19 mouse cellular contexts compared by ENCODE assay signal in the genomic region with DNA sequence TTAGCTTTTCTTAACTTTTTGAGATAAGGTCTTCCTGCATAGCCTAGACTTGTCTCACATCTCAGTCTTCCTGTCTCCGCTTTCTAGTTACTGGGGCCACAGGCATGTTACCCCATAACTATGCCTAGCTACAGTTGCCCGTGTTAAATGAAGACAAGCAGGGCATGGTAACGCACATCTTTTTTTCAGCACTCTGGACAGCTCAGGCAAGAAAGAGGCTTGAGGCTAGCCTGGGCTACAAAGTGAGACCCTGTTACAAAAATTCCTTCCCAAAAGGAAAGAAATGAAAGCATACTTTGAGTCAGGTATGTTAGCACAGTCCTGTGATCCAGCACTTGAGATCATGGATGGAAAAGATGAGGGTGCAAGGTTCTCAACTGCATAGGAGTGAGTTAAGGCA.
"Had no signal": no experiment of that assay in that cellular context is flagged by ENCODE, and none has a peak within 500 bp of the region (broad histone marks: within the 10 kb centered on the region; RNA-seq: fewer than 3 reads in every experiment).

No protein-coding gene starts in this region.

- ATAC-seq: intestine, embryonic 16.5 days; liver, embryonic 12.5 days; midbrain, embryonic 13.5 days; midbrain, embryonic 16.5 days had no signal

- H3K4me3 ChIP-seq: limb, embryonic 10.5 days; limb, embryonic 13.5 days; liver, embryonic 12.5 days; liver, embryonic 15.5 days; megakaryocyte, embryonic 14.5 days; midbrain, embryonic 10.5 days; midbrain, embryonic 13.5 days had no signal

- H3K9me3 ChIP-seq: limb, embryonic 10.5 days; limb, embryonic 13.5 days; liver, embryonic 12.5 days; liver, embryonic 15.5 days; megakaryocyte, embryonic 14.5 days; midbrain, embryonic 10.5 days; midbrain, embryonic 13.5 days had no signal

- H3K4me1 ChIP-seq: limb, embryonic 10.5 days; limb, embryonic 13.5 days; liver, embryonic 12.5 days; liver, embryonic 15.5 days; midbrain, embryonic 10.5 days; midbrain, embryonic 13.5 days had no signal

- H3K27me3 ChIP-seq: limb, embryonic 13.5 days; liver, embryonic 12.5 days; liver, embryonic 15.5 days; megakaryocyte, embryonic 14.5 days; midbrain, embryonic 13.5 days had no signal

- H3K27ac ChIP-seq: kidney, postnatal 0 days; limb, embryonic 10.5 days; limb, embryonic 13.5 days; liver, embryonic 12.5 days; liver, embryonic 15.5 days; midbrain, embryonic 10.5 days; midbrain, embryonic 13.5 days had no signal

- H3K4me2 ChIP-seq: limb, embryonic 13.5 days; liver, embryonic 12.5 days; liver, embryonic 15.5 days; midbrain, embryonic 13.5 days had no signal

- H3K9ac ChIP-seq: limb, embryonic 13.5 days; liver, embryonic 12.5 days; liver, embryonic 15.5 days; midbrain, embryonic 13.5 days had no signal

- DNase-seq: kidney, adult 2 months; kidney, postnatal 36 days; layer of hippocampus, postnatal 36 days; liver; lung, adult 2 months; lung, postnatal 10 days; thymus, adult 2 months; thymus, postnatal 14 days; thymus, postnatal 4 days had no signal
